Mouse (Mus musculus): ENCODE results near the gene Gm27029. TPM values are rescaled to one million over a fixed set of nuclear protein-coding genes. Genes with fewer than 3 reads are reported as not detected.
"Not testable (repeated sequence)": the region's sequence is repeated elsewhere in the genome, so short reads cannot be mapped to it uniquely, and the experiment has no call there.

Gm27029 gene
- polyA plus RNA-seq, 1 experiment from 2014 or later: 12.2 TPM

GRCm38 (mm10) chr11:101457631-101458030 is 33.0 kb upstream of the Gm27029 start:
- WGBS: 83% methylated on average over 9 of the region's 9 CpGs
- Histone ChIP-seq H3K9ac (no peak overlapping the region), H3K27me3 (ENCODE audit: insufficient read depth, low read length) (no peaks in the 10 kb centered on the region), H3K4me2 (no peak overlapping the region), H3K4me1 (ENCODE audit: insufficient read depth) (peaks cover 8% of the 10 kb centered on the region; the same call in 1 of the 2 replicates), H3K27ac (ENCODE audit: low read depth) (no peak overlapping the region), H3K9me3 (ENCODE audit: low read depth, low read length) (no peaks in the 10 kb centered on the region), H3K36me3 (ENCODE audit: insufficient read depth) (peaks cover 25% of the 10 kb centered on the region; the same call in 1 of the 2 replicates), H3K4me3 (ENCODE audit: low read depth, low read length) (no peak overlapping the region)
- DNase-seq: no peak
- ATAC-seq (ENCODE audit: insufficient read depth): no peak
- no peak for TF ChIP-seq CTCF (IDR thresholded peaks at IDR 0.05; ENCODE audit: low read depth)

GRCm38 (mm10) chr11:101455627-101456026 is 31.0 kb upstream of the Gm27029 start:
- Histone ChIP-seq H3K4me2 (no peak overlapping the region), H3K9ac (no peak overlapping the region), H3K4me1 (ENCODE audit: insufficient read depth) (0 out of 2 replicates have a peak, but pooled peaks cover 3% of the 10 kb centered on the region), H3K9me3 (ENCODE audit: low read depth, low read length) (no peaks in the 10 kb centered on the region), H3K4me3 (ENCODE audit: low read depth, low read length) (no peak overlapping the region), H3K27ac (ENCODE audit: low read depth) (no peak overlapping the region), H3K36me3 (ENCODE audit: insufficient read depth) (peaks cover 10% of the 10 kb centered on the region; the same call in 1 of the 2 replicates), H3K27me3 (ENCODE audit: insufficient read depth, low read length) (no peaks in the 10 kb centered on the region)
- ATAC-seq (ENCODE audit: insufficient read depth): no peak
- no peak for DNase-seq
- TF ChIP-seq CTCF (IDR thresholded peaks at IDR 0.05; ENCODE audit: low read depth): no peak
- WGBS: 79% methylated on average over 7 of the region's 7 CpGs

GRCm38 (mm10) chr11:101454702-101455101 is 30.1 kb upstream of the Gm27029 start:
- no peak for TF ChIP-seq CTCF (IDR thresholded peaks at IDR 0.05; ENCODE audit: low read depth)
- WGBS: 67% methylated on average over 6 of the region's 6 CpGs

GRCm38 (mm10) chr11:101452093-101452774 is 27.6 kb upstream of the Gm27029 start:
- Histone ChIP-seq H3K36me3 (ENCODE audit: insufficient read depth) (no peaks in the 10 kb centered on the region), H3K9ac (no peak overlapping the region), H3K9me3 (ENCODE audit: low read depth, low read length) (no peaks in the 10 kb centered on the region), H3K27ac (ENCODE audit: low read depth) (no peak overlapping the region), H3K4me2 (no peak overlapping the region), H3K4me3 (ENCODE audit: low read depth, low read length) (no peak overlapping the region), H3K27me3 (ENCODE audit: insufficient read depth, low read length) (no peaks in the 10 kb centered on the region), H3K4me1 (ENCODE audit: insufficient read depth) (0 out of 2 replicates have a peak, but pooled peaks cover 3% of the 10 kb centered on the region)
- ATAC-seq (ENCODE audit: insufficient read depth) (no peak), DNase-seq (no peak)
- WGBS: 60% methylated on average over 10 of the region's 10 CpGs
- TF ChIP-seq CTCF (IDR thresholded peaks at IDR 0.05; ENCODE audit: low read depth): no peak

More at GRCm38 (mm10) chr11:101454702-101455101, 30.1 kb upstream of the Gm27029 start:
- DNase-seq (peak; percentile 33), ATAC-seq (ENCODE audit: insufficient read depth) (no peak)
- Histone ChIP-seq H3K36me3 (ENCODE audit: insufficient read depth) (0 out of 2 replicates have a peak, but pooled peaks cover 4% of the 10 kb centered on the region), H3K4me3 (ENCODE audit: low read depth, low read length) (no peak overlapping the region), H3K4me2 (no peak overlapping the region), H3K27ac (ENCODE audit: low read depth) (no peak overlapping the region), H3K27me3 (ENCODE audit: insufficient read depth, low read length) (no peaks in the 10 kb centered on the region), H3K9me3 (ENCODE audit: low read depth, low read length) (no peaks in the 10 kb centered on the region), H3K9ac (no peak overlapping the region), H3K4me1 (ENCODE audit: insufficient read depth) (0 out of 2 replicates have a peak, but pooled peaks cover 3% of the 10 kb centered on the region)

GRCm38 (mm10) chr11:101451536-101451935 is 26.9 kb upstream of the Gm27029 start:
- Histone ChIP-seq H3K27ac (ENCODE audit: low read depth) (no peak overlapping the region), H3K36me3 (ENCODE audit: insufficient read depth) (no peaks in the 10 kb centered on the region), H3K4me3 (ENCODE audit: low read depth, low read length) (no peak overlapping the region), H3K4me2 (no peak overlapping the region), H3K9ac (no peak overlapping the region), H3K27me3 (ENCODE audit: insufficient read depth, low read length) (no peaks in the 10 kb centered on the region), H3K4me1 (ENCODE audit: insufficient read depth) (0 out of 2 replicates have a peak, but pooled peaks cover 3% of the 10 kb centered on the region), H3K9me3 (ENCODE audit: low read depth, low read length) (no peaks in the 10 kb centered on the region)
- 87% methylated on average over 10 of the region's 10 CpGs for WGBS
- DNase-seq (no peak), ATAC-seq (ENCODE audit: insufficient read depth) (no peak)
- no peak for TF ChIP-seq CTCF (IDR thresholded peaks at IDR 0.05; ENCODE audit: low read depth)

GRCm38 (mm10) chr11:101450394-101450793 is 25.8 kb upstream of the Gm27029 start:
- Histone ChIP-seq H3K27me3 (ENCODE audit: insufficient read depth, low read length) (no peaks in the 10 kb centered on the region), H3K4me1 (ENCODE audit: insufficient read depth) (0 out of 2 replicates have a peak, but pooled peaks cover 3% of the 10 kb centered on the region), H3K9ac (no peak overlapping the region), H3K4me2 (no peak overlapping the region), H3K4me3 (ENCODE audit: low read depth, low read length) (no peak overlapping the region), H3K9me3 (ENCODE audit: low read depth, low read length) (no peaks in the 10 kb centered on the region), H3K36me3 (ENCODE audit: insufficient read depth) (peaks cover 8% of the 10 kb centered on the region), H3K27ac (ENCODE audit: low read depth) (no peak overlapping the region)
- WGBS: 67% methylated on average over 3 of the region's 3 CpGs
- peak; percentile 33 for TF ChIP-seq CTCF (IDR thresholded peaks at IDR 0.05; ENCODE audit: low read depth)
- DNase-seq (no peak), ATAC-seq (ENCODE audit: insufficient read depth) (no peak)

- 71% methylated on average over 4 of the region's 4 CpGs for WGBS
- H3K36me3 ChIP-seq (ENCODE audit: insufficient read depth): peaks cover 16% of the 10 kb centered on the region
- not testable (repeated sequence) for ATAC-seq (ENCODE audit: insufficient read depth); H3K27me3 ChIP-seq (ENCODE audit: insufficient read depth, low read length); DNase-seq; H3K27ac ChIP-seq (ENCODE audit: low read depth); H3K9me3 ChIP-seq (ENCODE audit: low read depth, low read length); H3K9ac ChIP-seq; H3K4me3 ChIP-seq (ENCODE audit: low read depth, low read length); H3K4me2 ChIP-seq; H3K4me1 ChIP-seq (ENCODE audit: insufficient read depth)
Measured at GRCm38 (mm10) chr11:101449596-101449995, 25.0 kb upstream of the Gm27029 start.
